Mouse (Mus musculus): Measurements from ENCODE around the gene Gm3594. TPM values are rescaled to one million over a fixed set of nuclear protein-coding genes. Genes with fewer than 3 reads are reported as not detected.
"Not testable (repeated sequence)": the region's sequence is repeated elsewhere in the genome, so short reads cannot be mapped to it uniquely, and the experiment has no call there.

Gene Gm3594
- not detected in 2 replicates for polyA plus RNA-seq (2015; fragmentation: Nextera tagmentation; extraction: Ambion mirVana)

GRCm38 (mm10) chr14:6444511-6444910, at the start of gene Gm3594:
TSS of gene Gm3594 (minus strand) at chr14:6444611.
- H3K4me2 ChIP-seq (ENCODE audit: low read depth, low read length); H3K27ac ChIP-seq (ENCODE audit: low read length): not testable (repeated sequence)

GRCm38 (mm10) chr14:6486331-6486730, 41.9 kb upstream of the Gm3594 start:
- 17% methylated on average over 1 of the region's 1 CpGs for WGBS (ENCODE audit: insufficient replicate concordance)
- not testable (repeated sequence) for H3K36me3 ChIP-seq (ENCODE audit: control insufficient read depth, insufficient read depth); H3K4me2 ChIP-seq (ENCODE audit: low read depth, low read length); ATAC-seq (ENCODE audit: low read depth); H3K4me3 ChIP-seq (ENCODE audit: low read depth, low read length); H3K9me3 ChIP-seq (replicated peaks; ENCODE audit: control insufficient read depth, low read length); H3K9ac ChIP-seq (ENCODE audit: low read depth, low read length); H3K27ac ChIP-seq (ENCODE audit: low read length); H3K4me1 ChIP-seq (ENCODE audit: control insufficient read depth, low read depth, low read length); H3K27me3 ChIP-seq (ENCODE audit: control insufficient read depth, insufficient read depth, low read depth, low read length)

More at GRCm38 (mm10) chr14:6444511-6444910, at the start of gene Gm3594:
- H3K27me3 ChIP-seq (ENCODE audit: control insufficient read depth, insufficient read depth, low read depth, low read length); ATAC-seq (ENCODE audit: low read depth); H3K36me3 ChIP-seq (ENCODE audit: control insufficient read depth, insufficient read depth); H3K9ac ChIP-seq (ENCODE audit: low read depth, low read length); H3K9me3 ChIP-seq (replicated peaks; ENCODE audit: control insufficient read depth, low read length); H3K4me3 ChIP-seq (ENCODE audit: low read depth, low read length); H3K4me1 ChIP-seq (ENCODE audit: control insufficient read depth, low read depth, low read length): not testable (repeated sequence)
- WGBS (ENCODE audit: insufficient replicate concordance), result no CpG with 5 or more reads among the region's 4 CpGs

GRCm38 (mm10) chr14:6485541-6485940, 41.1 kb upstream of the Gm3594 start:
- not testable (repeated sequence) for ATAC-seq (ENCODE audit: low read depth); H3K36me3 ChIP-seq (ENCODE audit: control insufficient read depth, insufficient read depth)

GRCm38 (mm10) chr14:6482126-6482525, 37.7 kb upstream of the Gm3594 start:
- not testable (repeated sequence) for H3K4me2 ChIP-seq (ENCODE audit: low read depth, low read length); H3K27ac ChIP-seq (ENCODE audit: low read length); H3K36me3 ChIP-seq (ENCODE audit: control insufficient read depth, insufficient read depth); ATAC-seq (ENCODE audit: low read depth); H3K9ac ChIP-seq (ENCODE audit: low read depth, low read length); H3K4me1 ChIP-seq (ENCODE audit: control insufficient read depth, low read depth, low read length); H3K27me3 ChIP-seq (ENCODE audit: control insufficient read depth, insufficient read depth, low read depth, low read length); H3K4me3 ChIP-seq (ENCODE audit: low read depth, low read length); H3K9me3 ChIP-seq (replicated peaks; ENCODE audit: control insufficient read depth, low read length)
- WGBS (ENCODE audit: insufficient replicate concordance), result 55% methylated on average over 7 of the region's 8 CpGs

More at GRCm38 (mm10) chr14:6485541-6485940, 41.1 kb upstream of the Gm3594 start:
- not testable (repeated sequence) for H3K4me1 ChIP-seq (ENCODE audit: control insufficient read depth, low read depth, low read length); H3K9me3 ChIP-seq (replicated peaks; ENCODE audit: control insufficient read depth, low read length); H3K27ac ChIP-seq (ENCODE audit: low read length); H3K27me3 ChIP-seq (ENCODE audit: control insufficient read depth, insufficient read depth, low read depth, low read length); H3K4me3 ChIP-seq (ENCODE audit: low read depth, low read length); H3K4me2 ChIP-seq (ENCODE audit: low read depth, low read length); H3K9ac ChIP-seq (ENCODE audit: low read depth, low read length)
- WGBS (ENCODE audit: insufficient replicate concordance), result no CpG with 5 or more reads among the region's 1 CpGs

GRCm38 (mm10) chr14:6471856-6472255, 27.4 kb upstream of the Gm3594 start:
- not testable (repeated sequence) for H3K9me3 ChIP-seq (replicated peaks; ENCODE audit: control insufficient read depth, low read length); H3K4me3 ChIP-seq (ENCODE audit: low read depth, low read length); H3K9ac ChIP-seq (ENCODE audit: low read depth, low read length); H3K4me2 ChIP-seq (ENCODE audit: low read depth, low read length); H3K4me1 ChIP-seq (ENCODE audit: control insufficient read depth, low read depth, low read length); ATAC-seq (ENCODE audit: low read depth); H3K36me3 ChIP-seq (ENCODE audit: control insufficient read depth, insufficient read depth); H3K27ac ChIP-seq (ENCODE audit: low read length); H3K27me3 ChIP-seq (ENCODE audit: control insufficient read depth, insufficient read depth, low read depth, low read length)
- WGBS (ENCODE audit: insufficient replicate concordance), result 53% methylated on average over 1 of the region's 1 CpGs

GRCm38 (mm10) chr14:6440774-6441173, 3.6 kb downstream of the Gm3594 start:
- H3K4me2 ChIP-seq (ENCODE audit: low read depth, low read length); H3K9ac ChIP-seq (ENCODE audit: low read depth, low read length); H3K27ac ChIP-seq (ENCODE audit: low read length); H3K4me1 ChIP-seq (ENCODE audit: control insufficient read depth, low read depth, low read length); H3K27me3 ChIP-seq (ENCODE audit: control insufficient read depth, insufficient read depth, low read depth, low read length); H3K4me3 ChIP-seq (ENCODE audit: low read depth, low read length); H3K9me3 ChIP-seq (replicated peaks; ENCODE audit: control insufficient read depth, low read length); ATAC-seq (ENCODE audit: low read depth); H3K36me3 ChIP-seq (ENCODE audit: control insufficient read depth, insufficient read depth): not testable (repeated sequence)
- WGBS (ENCODE audit: insufficient replicate concordance), result 75% methylated on average over 2 of the region's 4 CpGs

GRCm38 (mm10) chr14:6440206-6440605, 4.2 kb downstream of the Gm3594 start:
- ATAC-seq (ENCODE audit: low read depth); H3K4me1 ChIP-seq (ENCODE audit: control insufficient read depth, low read depth, low read length); H3K9ac ChIP-seq (ENCODE audit: low read depth, low read length); H3K36me3 ChIP-seq (ENCODE audit: control insufficient read depth, insufficient read depth); H3K9me3 ChIP-seq (replicated peaks; ENCODE audit: control insufficient read depth, low read length); H3K27ac ChIP-seq (ENCODE audit: low read length); H3K4me3 ChIP-seq (ENCODE audit: low read depth, low read length); H3K27me3 ChIP-seq (ENCODE audit: control insufficient read depth, insufficient read depth, low read depth, low read length); H3K4me2 ChIP-seq (ENCODE audit: low read depth, low read length): not testable (repeated sequence)
- WGBS (ENCODE audit: insufficient replicate concordance), result 60% methylated on average over 1 of the region's 5 CpGs

- H3K27ac ChIP-seq (ENCODE audit: low read length); H3K9ac ChIP-seq (ENCODE audit: low read depth, low read length); H3K36me3 ChIP-seq (ENCODE audit: control insufficient read depth, insufficient read depth); H3K9me3 ChIP-seq (replicated peaks; ENCODE audit: control insufficient read depth, low read length); H3K4me1 ChIP-seq (ENCODE audit: control insufficient read depth, low read depth, low read length); H3K4me3 ChIP-seq (ENCODE audit: low read depth, low read length); H3K27me3 ChIP-seq (ENCODE audit: control insufficient read depth, insufficient read depth, low read depth, low read length); H3K4me2 ChIP-seq (ENCODE audit: low read depth, low read length); ATAC-seq (ENCODE audit: low read depth): not testable (repeated sequence)
- WGBS (ENCODE audit: insufficient replicate concordance), result 7% methylated on average over 11 of the region's 42 CpGs
Observed at GRCm38 (mm10) chr14:6426766-6427165, 17.6 kb downstream of the Gm3594 start.

GRCm38 (mm10) chr14:6426353-6426752, 18.1 kb downstream of the Gm3594 start:
- not testable (repeated sequence) for H3K9me3 ChIP-seq (replicated peaks; ENCODE audit: control insufficient read depth, low read length); H3K4me3 ChIP-seq (ENCODE audit: low read depth, low read length); H3K4me1 ChIP-seq (ENCODE audit: control insufficient read depth, low read depth, low read length); H3K27me3 ChIP-seq (ENCODE audit: control insufficient read depth, insufficient read depth, low read depth, low read length); H3K9ac ChIP-seq (ENCODE audit: low read depth, low read length); H3K27ac ChIP-seq (ENCODE audit: low read length); H3K36me3 ChIP-seq (ENCODE audit: control insufficient read depth, insufficient read depth); ATAC-seq (ENCODE audit: low read depth); H3K4me2 ChIP-seq (ENCODE audit: low read depth, low read length)
- 29% methylated on average over 20 of the region's 22 CpGs for WGBS (ENCODE audit: insufficient replicate concordance)
